Mouse (Mus musculus) cortical plate, adult 2 months (tissue): ENCODE results near the gene Ifitm1. TPM values are rescaled to one million over a fixed set of nuclear protein-coding genes. Genes with fewer than 3 reads are reported as not detected.
"Not testable (repeated sequence)": the region's sequence is repeated elsewhere in the genome, so short reads cannot be mapped to it uniquely, and the experiment has no call there.

Experiments used
- H3K27ac ChIP-seq: fragments of 200-500 bp; 2 replicates; pipeline ENCODE4 v1.5.1; 2012; ENCODE audit warnings: low read length, control low read depth, inconsistent platforms; ENCODE audit not compliant: insufficient read depth
- H3K4me1 ChIP-seq: fragments of 200-500 bp; 2 replicates; pipeline ENCODE4 v1.6.1; 2011; ENCODE audit warnings: low read length; ENCODE audit not compliant: control insufficient read depth, insufficient read depth
- H3K4me3 ChIP-seq: fragments of 200-500 bp; 2 replicates; pipeline ENCODE4 v1.5.1; 2011; ENCODE audit warnings: mild to moderate bottlenecking, low read length, control low read depth; ENCODE audit not compliant: insufficient read depth
- CTCF ChIP-seq: fragments of 200-500 bp; IDR thresholded peaks from 2 replicates; pipeline ENCODE4 v1.5.1; 2011; ENCODE audit warnings: mild to moderate bottlenecking, control low read depth, low read length; ENCODE audit not compliant: insufficient read depth; ENCODE audit errors: extremely low read depth
- POLR2A ChIP-seq: fragments of 200-500 bp; IDR thresholded peaks from 2 replicates; pipeline ENCODE4 v1.6.1; 2011; ENCODE audit warnings: mild to moderate bottlenecking, low read length, control low read depth; ENCODE audit not compliant: insufficient read depth; ENCODE audit errors: extremely low read depth
- polyA plus RNA-seq: library from polyadenylated mRNA; depleted of rRNA; stranded (reverse); fragments of >200 nt; gene quantifications from 2 replicates; pipeline ENCODE4 v1.2.3, GENCODE M21; 2012

The Ifitm1 gene
- polyA plus RNA-seq, 1 experiment = 28.5 TPM

DNA sequence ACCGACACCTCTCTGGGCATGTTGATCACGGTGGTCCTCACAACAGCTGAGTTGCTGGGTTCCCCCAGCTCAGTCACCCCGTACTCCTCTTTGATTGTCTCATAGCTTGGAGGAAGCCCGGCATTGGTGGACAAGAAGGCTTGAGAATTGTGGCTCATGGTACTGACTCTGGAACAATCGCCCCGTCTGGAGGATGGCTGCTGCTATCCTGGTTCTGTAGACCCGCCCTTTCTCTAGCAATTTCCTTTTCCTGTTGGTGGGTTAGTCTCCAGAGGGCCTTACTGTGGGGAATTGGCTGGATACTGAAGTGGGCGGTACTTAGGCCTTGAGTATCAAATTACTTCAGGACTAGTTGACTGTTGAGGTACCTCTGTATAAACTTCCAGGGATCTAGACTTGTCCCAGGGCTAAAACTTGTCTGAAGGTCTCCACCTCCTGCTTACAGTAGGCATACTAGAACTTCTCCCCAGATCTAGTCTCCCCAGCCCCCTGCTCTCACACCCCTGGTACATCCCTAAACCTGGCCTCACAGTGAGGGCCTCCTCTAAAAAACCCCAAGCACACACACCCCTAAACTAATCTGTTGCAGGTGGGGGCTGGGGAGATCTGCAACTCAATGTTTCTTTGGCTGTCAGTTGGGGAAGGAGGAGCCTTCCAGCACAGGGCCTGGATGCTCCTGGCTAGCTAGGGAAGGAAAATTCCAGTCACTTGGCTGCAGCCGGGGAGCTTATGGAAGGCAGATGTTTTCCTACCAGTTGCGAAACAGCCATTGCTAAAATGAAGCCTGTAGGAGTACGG lies 11.1 kb upstream of the Ifitm1 start, which contains the start of the genes Gm45717 and Ifitm2:
Gene Gm45717, minus strand, starts transcription at position 180 of the 798 bp plus-strand sequence.
Gene Ifitm2, minus strand, starts transcription at position 230 of the 798 bp plus-strand sequence.
- H3K4me1 ChIP-seq = no peaks in the 10 kb centered on the region; the same call in 1 of the 2 replicates
- TF ChIP-seq POLR2A (0 out of 2 replicates have a peak, but pooled peaks have one; percentile 18), CTCF (no peak)
- peak within 1 kb of the TSS; percentile 33 for H3K4me3 ChIP-seq
- peak within 1 kb of the TSS; percentile 25; the same call in 1 of the 2 replicates for H3K27ac ChIP-seq

- TF ChIP-seq POLR2A = no peak
- no peak for TF ChIP-seq CTCF
- H3K4me1 ChIP-seq = no peaks in the 10 kb centered on the region; the same call in 1 of the 2 replicates
- H3K4me3 ChIP-seq = no peak overlapping the region
- 0 out of 2 replicates have a peak overlapping the region, but pooled peaks have one; percentile 25 for H3K27ac ChIP-seq
Observed at GRCm38 (mm10) chr7:140956556-140956869, 10.5 kb upstream of the Ifitm1 start.

GRCm38 (mm10) chr7:140959181-140959901 lies 7.7 kb upstream of the Ifitm1 start:
- no peak for TF ChIP-seq POLR2A
- peak; percentile 21; the same call in 1 of the 2 replicates for TF ChIP-seq CTCF
- no peak overlapping the region for H3K27ac ChIP-seq
- no peaks in the 10 kb centered on the region; the same call in 1 of the 2 replicates for H3K4me1 ChIP-seq

DNA sequence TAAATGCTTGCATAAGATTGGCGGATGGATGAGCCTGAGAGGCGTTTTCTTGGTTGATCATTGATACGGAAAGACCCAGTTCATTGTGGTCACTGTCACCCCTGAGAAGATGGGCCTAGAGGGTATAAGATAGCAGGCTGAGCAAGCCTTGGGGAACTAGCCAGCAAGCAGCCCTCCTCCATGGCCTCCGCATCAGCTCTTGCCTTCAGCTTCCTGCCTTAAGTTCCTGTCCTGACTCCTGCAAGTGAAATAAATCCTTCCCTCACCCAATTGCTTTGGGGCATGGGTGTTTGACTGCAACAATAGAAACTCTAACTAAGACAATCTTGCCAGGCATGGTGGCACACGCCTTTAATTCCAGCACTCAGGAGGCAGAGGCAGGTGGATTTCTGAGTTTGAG lies 7.0 kb upstream of the Ifitm1 start:
- TF ChIP-seq CTCF = no peak
- TF ChIP-seq POLR2A = no peak
- Histone ChIP-seq H3K27ac (no peak overlapping the region), H3K4me3 (no peak overlapping the region), H3K4me1 (no peaks in the 10 kb centered on the region; the same call in 1 of the 2 replicates)

More at GRCm38 (mm10) chr7:140959181-140959901, 7.7 kb upstream of the Ifitm1 start:
- H3K4me3 ChIP-seq = no peak overlapping the region

- TF ChIP-seq CTCF (no peak), POLR2A (no peak)
- H3K4me1 ChIP-seq = no peaks in the 10 kb centered on the region; the same call in 1 of the 2 replicates
- H3K4me3 ChIP-seq = no peak overlapping the region
- H3K27ac ChIP-seq = no peak overlapping the region
Observed at GRCm38 (mm10) chr7:140961416-140961815, 5.6 kb upstream of the Ifitm1 start.

DNA sequence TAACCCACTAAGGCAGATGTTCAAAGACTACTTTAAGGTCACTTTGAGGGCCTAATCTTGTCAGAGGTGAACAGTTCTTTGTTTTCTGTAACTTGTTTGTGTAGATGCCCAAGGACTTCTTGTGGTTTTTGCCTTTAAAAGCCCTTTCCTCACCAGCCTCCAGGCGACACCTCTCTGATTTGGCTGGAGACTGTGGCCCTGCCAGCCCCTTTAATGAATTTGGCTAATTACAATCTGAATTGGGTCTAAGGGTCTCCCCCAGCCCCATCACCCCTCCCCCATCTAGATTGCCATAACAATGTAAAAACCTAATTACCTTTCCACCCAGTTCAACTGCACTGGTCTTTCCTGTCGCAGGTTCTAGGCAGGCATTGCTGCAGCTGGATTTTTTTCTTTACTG lies 4.3 kb upstream of the Ifitm1 start:
- no peak for TF ChIP-seq CTCF
- TF ChIP-seq POLR2A = no peak
- Histone ChIP-seq H3K27ac (no peak overlapping the region), H3K4me1 (no peaks in the 10 kb centered on the region), H3K4me3 (no peak overlapping the region)

DNA sequence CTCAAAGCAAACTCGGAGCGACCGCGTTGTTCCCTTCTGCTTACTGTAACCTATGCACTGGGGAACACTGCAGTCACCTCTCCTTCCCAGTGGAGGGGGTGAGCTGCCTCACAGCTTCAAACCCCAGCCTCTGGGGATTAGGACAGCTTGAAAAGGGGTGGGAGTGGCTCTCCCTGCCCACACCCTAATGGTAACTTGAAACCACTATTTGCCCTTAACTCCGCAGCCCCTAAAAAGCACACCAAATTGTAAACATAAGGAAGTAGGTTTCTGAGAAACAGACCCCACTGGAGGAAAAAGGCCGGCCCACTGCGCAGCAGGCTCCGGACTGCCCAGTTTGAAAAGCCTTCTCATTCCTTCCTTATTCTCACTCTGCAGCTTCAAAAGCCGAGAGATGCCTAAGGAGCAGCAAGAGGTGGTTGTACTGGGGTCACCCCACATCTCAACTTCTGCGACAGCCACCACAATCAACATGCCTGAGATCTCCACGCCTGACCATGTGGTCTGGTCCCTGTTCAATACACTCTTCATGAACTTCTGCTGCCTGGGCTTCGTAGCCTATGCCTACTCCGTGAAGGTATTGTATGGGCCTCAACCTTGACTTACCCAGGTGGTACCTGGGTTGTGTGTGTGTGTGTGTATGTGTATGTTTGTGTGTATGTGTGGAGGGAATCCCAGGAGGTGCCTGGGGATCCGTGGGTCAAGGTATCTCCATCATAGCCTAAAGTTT lies 1.0 kb downstream of the Ifitm1 start:
- no peak for TF ChIP-seq POLR2A
- TF ChIP-seq CTCF = no peak
- H3K27ac ChIP-seq = no peak overlapping the region

GRCm38 (mm10) chr7:140968710-140969109 lies 1.7 kb downstream of the Ifitm1 start:
- not testable (repeated sequence) for H3K4me1 ChIP-seq, H3K27ac ChIP-seq, H3K4me3 ChIP-seq

More for the DNA sequence above, 1.0 kb downstream of the Ifitm1 start:
- Histone ChIP-seq H3K4me3 (no peak overlapping the region), H3K4me1 (no peaks in the 10 kb centered on the region)

GRCm38 (mm10) chr7:140970931-140971330 lies 3.9 kb downstream of the Ifitm1 start:
- Histone ChIP-seq H3K27ac (no peak overlapping the region), H3K4me1 (no peaks in the 10 kb centered on the region), H3K4me3 (no peak overlapping the region)
- TF ChIP-seq POLR2A (no peak), CTCF (no peak)
